Mouse (Mus musculus) lung, postnatal 0 days (tissue): ENCODE measurements at regions not wholly inside any gene's neighbourhood (a gene's known extent, or its start where the extent isn't known, plus 50 kb on each side); places are given as distances from the start of the nearest gene placed in this dataset.

ENCODE experiments used
- ATAC-seq: fragments of 200-750 bp; cut with Nextera tagmentation; 2 replicates; pipeline ENCODE4 v1.8.0; 2017; ENCODE audit warnings: moderate library complexity
- DNase-seq: peaks from one replicate; pipeline ENCODE4 v3.0.0-alpha.2; 2016; ENCODE audit warnings: low spot score
- H3K27ac ChIP-seq: fragments of 300-500 bp; sonication (generic); 2 replicates; pipeline ENCODE4 v1.5.1; 2014; ENCODE audit warnings: antibody characterized with exemption, mild to moderate bottlenecking, low read length, mixed read lengths
- H3K27me3 ChIP-seq: fragments of 300-500 bp; sonication (generic); replicated peaks from 2 replicates; pipeline ENCODE4 v1.6.1; 2014; ENCODE audit warnings: low read length, mixed read lengths; ENCODE audit not compliant: insufficient read depth
- H3K36me3 ChIP-seq: fragments of 300-500 bp; sonication (generic); 2 replicates; pipeline ENCODE4 v1.6.1; 2014; ENCODE audit warnings: low read length, mixed read lengths; ENCODE audit not compliant: insufficient read depth
- H3K4me1 ChIP-seq: fragments of 300-500 bp; sonication (generic); 2 replicates; pipeline ENCODE4 v1.6.1; 2014; ENCODE audit warnings: antibody characterized with exemption, low read depth, low read length, mixed read lengths; ENCODE audit not compliant: insufficient read depth
- H3K4me2 ChIP-seq: fragments of 300-500 bp; sonication (generic); replicated peaks from 2 replicates; pipeline ENCODE4 v1.6.1; 2014; ENCODE audit warnings: low read depth, mild to moderate bottlenecking, low read length, moderate library complexity, mixed read lengths
- H3K4me3 ChIP-seq: fragments of 300-500 bp; sonication (generic); 2 replicates; pipeline ENCODE4 v1.5.1; 2014; ENCODE audit warnings: low read depth, low read length
- H3K9ac ChIP-seq: fragments of 300-500 bp; sonication (generic); replicated peaks from 2 replicates; pipeline ENCODE4 v1.6.1; 2014; ENCODE audit warnings: low read depth, mild to moderate bottlenecking
- H3K9me3 ChIP-seq: fragments of 300-500 bp; sonication (generic); 2 replicates; pipeline ENCODE4 v1.6.1; 2016; ENCODE audit warnings: low read length, mixed read lengths
- CTCF ChIP-seq: IDR thresholded peaks from 2 replicates; pipeline ENCODE4 v1.5.1; 2016; ENCODE audit warnings: antibody characterized with exemption, mild to moderate bottlenecking
- EP300 ChIP-seq: IDR thresholded peaks from 2 replicates; pipeline ENCODE4 v1.6.1; 2016; ENCODE audit warnings: antibody characterized with exemption, mild to moderate bottlenecking, control low read depth
- WGBS: fragments of 180-500 bp; shearing (Covaris S2); extraction: QIAGEN DNeasy Blood & Tissue Kit; methylation state at CpG from one replicate; pipeline ENCODE4 v1.1.7; 2014; 5-methylcytosine and 5-hydroxymethylcytosine counted together

DNA sequence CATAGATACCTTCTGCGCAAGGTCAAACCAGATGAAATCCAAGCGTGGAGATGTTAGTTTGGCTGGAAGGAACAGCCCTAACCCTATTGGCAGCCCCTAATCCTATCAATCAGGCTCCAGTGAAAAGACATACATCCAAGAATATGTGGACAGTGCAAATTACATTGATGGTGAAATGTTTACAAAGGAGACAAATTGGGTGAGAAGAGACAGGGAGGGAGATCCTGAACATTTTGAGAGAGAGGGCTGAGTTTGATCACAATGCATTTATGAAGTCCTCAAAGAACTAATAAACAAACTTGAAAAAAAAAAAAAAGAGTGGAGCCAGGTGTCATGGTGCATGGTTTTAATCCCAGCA is 1228.5 kb upstream of the Tenm2 start:
- ATAC-seq = no peak
- Histone ChIP-seq H3K9me3 (no peaks in the 10 kb centered on the region), H3K36me3 (no peaks in the 10 kb centered on the region), H3K27me3 (no peaks in the 10 kb centered on the region), H3K9ac (no peak overlapping the region), H3K4me2 (no peak overlapping the region), H3K4me1 (no peaks in the 10 kb centered on the region), H3K27ac (no peak overlapping the region), H3K4me3 (no peak overlapping the region)
- DNase-seq = no peak
- TF ChIP-seq EP300 = no peak
- TF ChIP-seq CTCF = no peak
- WGBS = 59% methylated on average over 2 of the region's 2 CpGs

- peak; percentile 15 for DNase-seq
- no peak overlapping the region for H3K9ac ChIP-seq
- no peak for ATAC-seq
Measured at GRCm38 (mm10) chr11:38463568-38464238, 1227.9 kb upstream of the Tenm2 start.

DNA sequence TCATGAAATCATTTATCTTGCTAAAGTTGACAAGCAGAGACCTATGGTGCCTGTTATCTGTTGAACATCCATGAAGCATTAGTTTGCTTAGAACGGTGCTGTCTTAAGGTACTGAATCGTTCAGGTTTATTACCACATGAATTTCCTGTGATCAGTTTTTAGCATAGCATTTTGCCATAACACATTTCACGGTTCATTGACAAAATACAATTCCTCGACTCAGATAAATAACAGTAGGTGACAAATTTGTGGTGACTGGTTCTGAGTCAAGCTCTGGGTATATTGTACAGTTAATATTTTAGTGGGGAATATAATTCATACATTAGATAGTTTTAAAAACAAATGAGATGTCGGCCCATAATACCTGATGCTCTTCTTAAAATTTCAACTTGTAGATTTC is 1207.5 kb upstream of the Tenm2 start:
- no peaks in the 10 kb centered on the region for H3K4me1 ChIP-seq
- TF ChIP-seq EP300 = no peak
- no peak for TF ChIP-seq CTCF
- WGBS = 66% methylated on average over 5 of the region's 5 CpGs
- H3K9me3 ChIP-seq = no peaks in the 10 kb centered on the region
- H3K9ac ChIP-seq = no peak overlapping the region
- H3K36me3 ChIP-seq = no peaks in the 10 kb centered on the region
- DNase-seq = no peak
- no peak for ATAC-seq
- no peak overlapping the region for H3K27ac ChIP-seq
- H3K4me3 ChIP-seq = no peak overlapping the region
- H3K27me3 ChIP-seq = no peaks in the 10 kb centered on the region
- H3K4me2 ChIP-seq = no peak overlapping the region

More at GRCm38 (mm10) chr11:38463568-38464238, 1227.9 kb upstream of the Tenm2 start:
- no peaks in the 10 kb centered on the region for H3K27me3 ChIP-seq
- H3K4me3 ChIP-seq = no peak overlapping the region
- no peaks in the 10 kb centered on the region for H3K9me3 ChIP-seq
- no peak overlapping the region for H3K4me2 ChIP-seq
- no peak overlapping the region for H3K27ac ChIP-seq
- no peak for TF ChIP-seq EP300
- no peak for TF ChIP-seq CTCF
- H3K36me3 ChIP-seq = no peaks in the 10 kb centered on the region
- no peaks in the 10 kb centered on the region for H3K4me1 ChIP-seq
- WGBS = 35% methylated on average over 4 of the region's 4 CpGs

DNA sequence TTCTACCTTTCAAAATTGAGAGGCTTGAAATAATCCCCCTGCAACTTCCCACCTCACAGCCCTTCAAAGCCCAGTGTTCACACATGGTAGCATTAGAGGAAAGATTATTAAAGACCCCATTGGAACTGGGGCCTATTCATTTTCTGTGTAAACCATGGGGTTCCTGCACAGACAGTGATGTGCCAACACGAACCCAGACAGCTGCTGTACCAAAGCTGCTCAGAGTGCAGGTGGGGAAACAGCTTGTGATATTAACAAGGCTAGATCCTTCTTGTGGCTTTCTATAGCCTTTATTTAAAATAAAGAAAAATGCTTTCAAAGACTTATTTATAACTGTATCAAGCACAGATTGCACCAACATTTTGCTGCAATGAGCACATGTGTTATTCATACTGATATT is 1174.5 kb upstream of the Tenm2 start:
- no peak for DNase-seq
- no peak for ATAC-seq
- no peak overlapping the region for H3K27ac ChIP-seq
- 42% methylated on average over 1 of the region's 1 CpGs for WGBS
- no peaks in the 10 kb centered on the region for H3K9me3 ChIP-seq
- no peak overlapping the region for H3K4me2 ChIP-seq
- H3K9ac ChIP-seq = no peak overlapping the region
- H3K27me3 ChIP-seq = no peaks in the 10 kb centered on the region
- TF ChIP-seq EP300 (no peak), CTCF (no peak)
- no peaks in the 10 kb centered on the region for H3K36me3 ChIP-seq
- H3K4me1 ChIP-seq = no peaks in the 10 kb centered on the region
- H3K4me3 ChIP-seq = no peak overlapping the region

DNA sequence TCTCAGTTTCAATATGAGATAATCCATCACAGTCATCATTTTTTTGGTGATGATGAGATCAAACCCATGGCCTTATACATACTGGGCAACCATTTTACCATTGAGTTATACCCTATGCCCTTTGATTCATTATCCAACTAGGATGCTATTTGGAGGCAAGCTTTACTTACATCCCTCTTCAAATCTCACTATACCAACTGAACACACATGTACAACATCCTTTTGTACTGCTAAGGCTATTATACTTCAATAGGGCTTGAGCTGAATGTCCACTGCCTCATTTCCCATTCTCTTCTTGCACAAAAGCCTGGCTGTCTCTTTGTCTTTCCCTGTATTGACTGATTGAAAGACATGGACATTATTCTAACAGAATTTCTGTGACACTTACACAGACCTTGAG is 1162.0 kb upstream of the Tenm2 start:
- no peak for TF ChIP-seq CTCF
- no peak for TF ChIP-seq EP300
- no peaks in the 10 kb centered on the region for H3K27me3 ChIP-seq

GRCm38 (mm10) chr11:38386958-38387357 is 1151.2 kb upstream of the Tenm2 start:
- no peaks in the 10 kb centered on the region for H3K9me3 ChIP-seq
- no peak overlapping the region for H3K9ac ChIP-seq
- TF ChIP-seq EP300 (no peak), CTCF (no peak)
- H3K36me3 ChIP-seq = no peaks in the 10 kb centered on the region
- H3K27me3 ChIP-seq = no peaks in the 10 kb centered on the region
- WGBS = 60% methylated on average over 2 of the region's 2 CpGs
- DNase-seq = no peak
- no peak overlapping the region for H3K4me3 ChIP-seq
- no peak overlapping the region for H3K4me2 ChIP-seq
- no peaks in the 10 kb centered on the region for H3K4me1 ChIP-seq
- no peak overlapping the region for H3K27ac ChIP-seq
- no peak for ATAC-seq

More for the DNA sequence above, 1162.0 kb upstream of the Tenm2 start:
- Histone ChIP-seq H3K4me3 (no peak overlapping the region), H3K9me3 (no peaks in the 10 kb centered on the region), H3K9ac (no peak overlapping the region), H3K4me2 (no peak overlapping the region), H3K27ac (no peak overlapping the region), H3K4me1 (no peaks in the 10 kb centered on the region), H3K36me3 (no peaks in the 10 kb centered on the region)
- no peak for DNase-seq
- no peak for ATAC-seq

GRCm38 (mm10) chr11:38346442-38346841 is 1110.7 kb upstream of the Tenm2 start:
- no peak for DNase-seq
- H3K9ac ChIP-seq = no peak overlapping the region
- H3K9me3 ChIP-seq = no peaks in the 10 kb centered on the region
- H3K27me3 ChIP-seq = no peaks in the 10 kb centered on the region
- ATAC-seq = no peak
- no peaks in the 10 kb centered on the region for H3K36me3 ChIP-seq
- no peak overlapping the region for H3K27ac ChIP-seq
- no peak overlapping the region for H3K4me2 ChIP-seq
- no peak overlapping the region for H3K4me3 ChIP-seq
- TF ChIP-seq EP300 = no peak
- TF ChIP-seq CTCF = no peak
- no peaks in the 10 kb centered on the region for H3K4me1 ChIP-seq
- 69% methylated on average over 6 of the region's 6 CpGs for WGBS
